Mouse (Mus musculus): ENCODE results near the gene Nfib.

The Nfib gene

DNA sequence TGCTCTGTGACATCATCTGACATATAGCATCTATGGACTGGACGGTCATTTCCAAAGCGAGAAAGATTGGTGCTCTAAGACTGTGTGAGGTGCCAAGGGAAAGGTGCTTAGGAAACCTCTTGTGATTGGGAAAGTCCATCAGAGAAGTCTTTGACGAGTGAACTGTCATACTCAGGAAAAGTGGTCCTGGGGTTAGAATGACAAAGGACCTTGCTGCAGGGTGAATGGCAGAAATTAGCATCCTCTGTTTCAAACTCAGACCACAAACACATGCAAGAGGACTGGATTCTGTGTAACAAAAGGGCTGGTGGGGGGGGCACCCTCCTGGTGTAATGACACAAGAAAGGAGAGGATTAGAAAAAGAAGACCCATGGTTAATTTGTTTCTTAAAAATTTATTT, 274.7 kb downstream of the Nfib start:
- no peak for DNase-seq (ENCODE audit: low spot score)

DNA sequence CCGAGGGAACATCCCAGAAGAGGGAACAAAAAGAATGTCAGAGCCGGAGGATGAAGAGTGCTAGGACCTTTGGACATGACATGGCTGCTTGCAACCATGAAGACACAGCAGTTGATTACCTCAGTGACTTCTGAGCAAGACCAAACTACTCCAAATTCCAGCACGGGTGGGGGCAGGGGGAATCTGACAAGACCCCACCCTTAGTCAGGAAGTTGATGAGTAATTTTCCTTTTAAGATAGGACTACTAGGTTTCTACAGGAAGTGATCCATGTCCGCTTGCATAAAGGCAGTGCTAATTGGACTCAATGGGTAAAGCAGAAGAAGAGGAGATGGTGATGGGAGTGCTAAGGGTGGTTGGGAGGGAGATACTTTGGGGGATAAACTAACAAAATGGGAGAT, 279.3 kb downstream of the Nfib start:
- DNase-seq (ENCODE audit: low spot score) = no peak

GRCm38 (mm10) chr4:82418241-82418640, 287.3 kb downstream of the Nfib start:
- no peak for DNase-seq (ENCODE audit: low spot score)

DNA sequence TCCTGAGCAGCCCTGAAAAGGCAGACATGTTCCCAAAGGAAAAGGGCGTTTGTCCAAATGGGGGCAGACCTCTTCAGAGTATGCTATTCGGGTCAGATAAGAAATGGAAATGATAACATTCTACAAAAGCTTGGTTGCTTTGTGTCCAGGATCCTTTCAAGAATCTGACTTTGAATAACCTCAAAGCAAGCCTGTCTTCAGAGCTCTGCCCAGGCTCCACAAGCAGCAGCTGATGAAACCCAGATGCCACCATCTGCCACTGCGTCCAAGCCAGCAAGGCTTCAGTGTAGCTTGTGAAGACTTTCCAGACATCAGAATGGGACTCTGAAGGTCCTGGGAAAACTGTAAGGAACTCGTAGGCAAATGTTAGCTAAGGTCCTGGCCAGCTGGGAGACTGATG, 289.7 kb downstream of the Nfib start:
- no peak for DNase-seq (ENCODE audit: low spot score)

- no peak for DNase-seq (ENCODE audit: low spot score)
These were observed 292.9 kb downstream of the Nfib start for GRCm38 (mm10) chr4:82412651-82413050.

DNA sequence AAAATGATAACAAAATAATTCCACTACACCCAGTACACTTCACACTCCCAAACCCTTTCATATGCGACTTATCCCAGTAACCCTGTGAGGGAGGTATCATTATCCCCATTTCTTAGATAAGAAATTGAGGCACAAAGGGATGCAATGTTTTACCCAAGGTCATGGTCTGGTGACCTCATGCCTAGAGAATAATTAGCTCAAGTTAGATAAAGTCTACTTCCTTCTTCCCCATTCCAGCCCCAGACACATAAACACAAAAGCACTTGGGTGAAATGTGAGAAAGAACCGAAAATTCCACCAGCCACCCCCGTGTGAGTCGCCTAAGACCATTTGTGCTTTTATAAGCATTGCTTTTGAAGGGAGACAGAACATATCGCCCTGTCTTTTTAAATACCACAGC, 293.6 kb downstream of the Nfib start:
- no peak for DNase-seq (ENCODE audit: low spot score)

DNA sequence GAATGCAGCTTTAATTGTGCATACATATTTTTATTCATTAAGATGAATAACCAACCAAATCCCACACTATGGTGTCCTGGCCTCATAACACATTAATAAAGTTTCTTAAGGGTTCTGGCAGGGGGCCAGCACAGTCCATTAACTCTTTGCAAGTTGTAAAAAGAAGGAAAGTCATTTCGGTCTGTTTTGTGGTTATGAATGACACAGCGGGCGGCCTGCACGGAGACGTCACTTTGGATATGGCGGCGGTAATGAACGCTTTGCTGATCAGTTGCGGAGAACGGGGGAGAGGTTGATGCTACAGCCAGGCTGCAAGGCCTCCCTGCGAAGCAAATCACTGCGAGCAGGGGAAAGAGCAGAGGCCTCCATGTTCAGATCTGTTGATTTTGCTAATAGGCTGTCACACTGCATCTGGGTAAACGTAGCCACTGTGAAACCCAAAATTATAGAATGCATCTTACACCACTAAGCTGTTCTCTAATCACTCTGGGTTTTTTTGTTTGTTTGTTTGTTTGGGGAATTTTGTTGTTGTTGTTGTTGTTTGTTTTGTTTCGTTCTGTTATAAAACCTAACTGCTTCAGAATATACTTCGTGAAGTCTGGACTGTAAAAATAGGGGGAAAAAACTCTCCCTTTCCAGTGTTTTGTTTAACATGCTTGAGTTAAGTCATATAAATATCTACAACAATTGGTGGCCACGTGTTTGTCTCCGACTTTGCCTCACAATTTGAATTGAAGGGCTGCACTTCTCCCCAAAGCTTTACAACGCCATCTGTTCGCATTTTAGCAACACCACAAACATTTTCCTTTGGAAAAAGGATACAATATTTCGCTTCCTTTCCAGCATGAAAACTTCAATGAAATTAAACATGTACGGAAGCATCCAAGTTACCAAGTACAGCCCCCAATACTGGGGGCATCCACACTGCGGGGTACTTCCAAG, 296.8 kb downstream of the Nfib start:
- DNase-seq (ENCODE audit: low spot score) = no peak

DNA sequence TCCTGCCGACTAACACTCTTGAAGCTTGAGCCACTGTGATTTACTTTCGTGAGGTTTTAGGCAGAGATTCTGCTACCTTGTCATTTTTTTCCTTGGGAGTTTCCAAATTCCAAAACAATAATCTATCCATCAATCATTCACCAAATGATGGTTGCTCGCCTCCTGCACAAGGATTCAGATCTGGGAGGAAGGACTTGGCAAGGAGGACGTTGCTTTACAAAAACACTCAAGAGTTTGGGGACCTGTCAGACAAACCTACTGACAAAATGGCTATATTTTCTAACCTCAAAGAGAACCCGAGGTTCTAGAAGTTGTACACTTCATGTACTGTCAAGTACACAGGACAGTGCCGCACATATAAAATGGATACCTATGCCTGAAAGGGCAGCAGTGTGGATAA, 299.0 kb downstream of the Nfib start:
- DNase-seq (ENCODE audit: low spot score) = no peak

DNA sequence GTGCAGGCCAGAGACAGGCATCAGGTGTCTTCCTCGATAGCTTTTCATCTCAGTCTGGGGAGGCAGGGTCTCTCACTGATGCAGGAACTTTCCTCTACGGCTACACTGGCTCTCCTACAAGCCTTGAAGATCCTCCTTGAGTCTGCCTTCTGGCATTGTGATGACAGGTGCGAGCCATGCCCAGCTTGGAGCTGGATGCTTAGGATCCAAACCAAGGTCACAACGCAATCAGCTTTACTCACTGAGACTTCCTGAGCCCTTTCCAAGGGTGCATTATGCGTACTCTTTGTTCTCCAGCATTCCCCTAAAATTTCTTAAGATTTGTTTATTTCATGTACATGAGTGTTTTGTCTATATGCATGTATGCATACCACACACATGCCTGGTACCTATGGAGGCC, 299.8 kb downstream of the Nfib start:
- DNase-seq (ENCODE audit: low spot score) = no peak

DNA sequence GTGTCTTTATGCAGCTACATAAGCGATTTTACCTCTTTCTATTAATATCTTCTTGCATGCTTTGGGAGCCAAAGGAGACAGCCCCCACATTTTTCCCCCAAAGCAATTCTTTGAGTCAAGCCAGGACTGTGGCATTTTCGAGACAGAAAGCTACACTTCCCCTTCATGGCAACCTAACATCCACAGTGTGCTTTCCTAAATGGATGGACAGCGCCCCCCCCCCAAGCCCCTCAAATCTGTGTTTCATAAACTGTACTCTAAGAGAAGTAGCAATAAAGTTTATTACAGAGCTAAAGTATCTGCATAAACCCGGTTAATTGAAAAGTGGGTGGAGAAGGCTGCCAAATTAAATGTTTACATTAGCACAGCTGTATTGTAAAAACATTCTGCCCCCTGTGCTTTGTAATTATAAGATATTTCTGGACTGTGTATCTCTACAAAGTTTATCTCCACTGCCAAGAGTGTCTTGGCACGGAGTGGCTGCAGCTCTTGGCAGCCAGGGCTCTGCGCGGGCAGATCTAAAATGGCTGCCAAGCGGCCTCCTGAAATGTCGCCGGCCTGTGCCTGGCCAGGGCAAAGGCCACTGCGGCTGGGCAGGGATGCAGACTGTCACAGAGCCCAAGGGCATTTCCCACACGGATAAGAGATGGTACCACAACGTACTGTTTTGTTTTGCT, 301.4 kb downstream of the Nfib start:
- DNase-seq (ENCODE audit: low spot score) = no peak

- DNase-seq (ENCODE audit: low spot score) = no peak
These were observed 302.9 kb downstream of the Nfib start for GRCm38 (mm10) chr4:82402666-82403065.

- no peak for DNase-seq (ENCODE audit: low spot score)
These were observed 304.0 kb downstream of the Nfib start for GRCm38 (mm10) chr4:82401450-82402061.

DNA sequence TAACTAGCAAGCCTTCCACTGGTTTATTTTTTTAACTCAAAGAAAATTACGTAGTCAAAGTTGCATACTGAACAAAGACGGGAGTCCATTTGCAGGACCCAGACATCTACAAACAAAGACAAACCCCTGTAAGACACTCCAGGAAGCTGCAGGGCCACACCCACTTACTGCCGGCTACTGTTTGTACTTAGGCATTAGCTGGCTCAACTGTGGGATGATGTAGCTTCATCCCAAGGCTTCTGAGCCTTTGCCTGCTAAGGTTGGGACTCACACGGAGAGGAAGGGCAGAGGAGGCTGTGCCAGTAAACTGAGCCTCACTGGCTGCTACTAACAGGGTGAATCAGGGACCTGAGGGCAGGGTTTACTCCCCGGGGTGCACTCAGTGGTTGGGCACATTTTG, 305.0 kb downstream of the Nfib start:
- DNase-seq (ENCODE audit: low spot score) = no peak

DNA sequence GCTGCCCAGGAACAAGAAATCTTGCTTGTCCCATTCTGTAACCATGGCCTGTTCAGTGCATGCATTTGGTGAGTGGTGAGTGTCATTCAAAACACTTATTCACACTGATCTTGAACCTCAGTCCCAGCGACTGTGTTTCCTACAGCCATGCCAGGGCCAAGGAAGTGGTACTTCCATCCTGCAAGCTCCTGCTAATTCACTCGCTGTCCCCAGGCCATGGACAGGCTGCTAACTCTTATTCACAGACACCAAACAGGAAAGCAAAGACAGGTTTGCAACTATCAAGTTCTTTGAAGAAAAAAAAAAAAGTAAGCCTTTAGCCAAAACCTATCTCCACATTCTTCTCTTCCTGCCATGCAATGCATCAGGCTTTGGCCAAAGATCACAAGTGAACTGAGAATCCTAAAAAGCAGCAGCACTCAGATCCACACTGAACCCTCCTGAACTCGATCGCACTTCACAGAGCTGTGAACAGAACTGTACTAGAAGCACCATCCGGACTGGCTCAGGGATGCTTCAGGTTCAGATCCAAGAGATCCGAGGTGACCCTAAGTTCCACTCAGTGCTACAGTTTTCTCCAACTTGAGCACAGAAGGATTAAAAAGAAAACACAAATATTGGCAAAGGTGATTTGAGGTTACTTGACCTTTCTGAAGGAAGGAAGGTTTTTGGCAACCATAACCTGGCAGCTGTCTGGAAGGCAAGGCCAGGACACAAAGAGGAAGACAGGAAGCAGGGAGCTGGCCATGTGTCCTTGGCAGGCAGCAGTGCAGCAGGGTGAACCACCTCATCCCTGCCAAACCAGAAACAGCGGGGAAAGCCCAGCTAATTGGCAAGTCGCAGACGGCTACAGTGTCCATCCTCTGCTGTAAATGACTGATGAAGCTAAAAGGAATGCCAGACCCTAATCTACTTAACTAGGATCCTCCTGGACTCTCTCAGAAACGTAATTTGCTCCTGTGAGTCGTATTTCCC, 305.9 kb downstream of the Nfib start:
- DNase-seq (ENCODE audit: low spot score) = no peak

GRCm38 (mm10) chr4:82398282-82398681, 307.3 kb downstream of the Nfib start:
- DNase-seq (ENCODE audit: low spot score) = no peak

DNA sequence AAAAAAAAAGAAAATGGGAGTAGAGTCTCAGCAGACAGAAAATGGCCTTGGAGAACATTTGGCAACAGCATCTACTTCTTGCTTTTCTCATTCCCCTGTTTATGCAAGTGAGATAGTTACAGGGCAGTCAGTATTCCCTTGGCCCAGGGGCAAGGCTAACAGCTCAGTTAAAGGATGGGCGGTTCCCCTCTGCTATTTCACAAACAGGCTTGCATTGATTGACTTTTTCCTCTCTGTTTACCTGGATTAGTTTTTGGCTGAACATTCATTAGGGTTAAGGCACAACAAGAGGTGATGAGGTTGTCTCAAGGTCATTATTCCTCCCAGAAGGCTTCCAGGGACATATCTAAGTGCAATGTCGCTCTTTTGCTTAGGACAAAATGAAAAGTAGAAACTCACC, 308.7 kb downstream of the Nfib start:
- no peak for DNase-seq (ENCODE audit: low spot score)

GRCm38 (mm10) chr4:82396003-82396402, 309.5 kb downstream of the Nfib start:
- DNase-seq (ENCODE audit: low spot score) = no peak

GRCm38 (mm10) chr4:82394346-82394745, 311.2 kb downstream of the Nfib start:
- no peak for DNase-seq (ENCODE audit: low spot score)

DNA sequence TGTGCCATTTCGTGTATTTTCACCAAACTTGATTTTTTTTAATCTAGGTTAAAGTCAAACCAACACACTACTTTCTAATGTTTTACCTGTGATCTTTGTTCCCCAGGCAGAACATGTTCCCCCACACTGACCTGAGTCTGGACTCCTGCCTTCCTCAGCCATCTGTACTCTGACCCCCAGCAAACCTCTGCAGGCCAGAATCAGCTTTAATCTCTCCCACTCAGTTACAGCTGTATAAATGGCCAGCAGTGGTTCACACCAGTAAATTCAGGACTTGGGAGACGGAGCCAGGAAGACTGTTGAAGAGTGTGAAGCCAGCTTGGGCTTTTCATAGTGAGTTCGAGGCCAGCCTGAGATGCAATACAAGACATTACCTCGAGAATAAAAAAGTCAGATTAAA, 312.5 kb downstream of the Nfib start:
- no peak for DNase-seq (ENCODE audit: low spot score)

- DNase-seq (ENCODE audit: low spot score) = no peak
These were observed 313.1 kb downstream of the Nfib start for GRCm38 (mm10) chr4:82392496-82392895.

DNA sequence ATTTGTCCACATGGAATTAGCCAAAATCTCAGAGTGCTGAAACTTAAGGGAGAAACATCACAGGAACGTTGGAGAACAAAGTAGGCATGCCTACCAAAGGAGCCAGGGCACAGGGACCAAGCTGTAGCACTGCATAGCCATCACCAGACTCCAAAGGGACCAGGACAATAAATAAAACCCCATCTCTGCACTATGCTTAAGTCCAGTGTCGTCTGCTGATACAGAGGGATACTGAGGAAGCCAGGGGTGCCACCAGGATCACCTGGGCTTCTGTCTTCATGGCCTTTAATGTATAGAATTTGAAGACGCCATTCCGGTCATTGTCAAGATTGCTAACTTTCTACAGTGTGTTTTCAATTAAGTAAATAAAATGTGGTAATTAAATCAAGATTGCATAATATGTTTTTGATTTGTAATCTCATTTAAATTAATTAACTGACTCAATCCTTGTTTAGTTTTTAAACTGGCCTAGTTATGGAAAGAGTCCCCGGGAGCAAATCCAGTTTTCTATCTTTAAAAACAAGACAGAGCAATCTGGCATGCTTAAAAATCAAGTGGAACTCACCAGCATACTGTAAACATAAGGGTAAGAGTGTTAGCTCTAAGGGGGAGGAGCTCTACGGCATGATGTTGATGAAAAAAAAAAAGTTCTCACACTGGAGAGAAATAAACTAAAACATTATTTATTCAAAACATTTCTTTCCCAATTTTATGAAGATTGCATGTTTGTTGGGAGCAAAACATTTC, 313.7 kb downstream of the Nfib start:
- no peak for DNase-seq (ENCODE audit: low spot score)
